In the genomic region with DNA sequence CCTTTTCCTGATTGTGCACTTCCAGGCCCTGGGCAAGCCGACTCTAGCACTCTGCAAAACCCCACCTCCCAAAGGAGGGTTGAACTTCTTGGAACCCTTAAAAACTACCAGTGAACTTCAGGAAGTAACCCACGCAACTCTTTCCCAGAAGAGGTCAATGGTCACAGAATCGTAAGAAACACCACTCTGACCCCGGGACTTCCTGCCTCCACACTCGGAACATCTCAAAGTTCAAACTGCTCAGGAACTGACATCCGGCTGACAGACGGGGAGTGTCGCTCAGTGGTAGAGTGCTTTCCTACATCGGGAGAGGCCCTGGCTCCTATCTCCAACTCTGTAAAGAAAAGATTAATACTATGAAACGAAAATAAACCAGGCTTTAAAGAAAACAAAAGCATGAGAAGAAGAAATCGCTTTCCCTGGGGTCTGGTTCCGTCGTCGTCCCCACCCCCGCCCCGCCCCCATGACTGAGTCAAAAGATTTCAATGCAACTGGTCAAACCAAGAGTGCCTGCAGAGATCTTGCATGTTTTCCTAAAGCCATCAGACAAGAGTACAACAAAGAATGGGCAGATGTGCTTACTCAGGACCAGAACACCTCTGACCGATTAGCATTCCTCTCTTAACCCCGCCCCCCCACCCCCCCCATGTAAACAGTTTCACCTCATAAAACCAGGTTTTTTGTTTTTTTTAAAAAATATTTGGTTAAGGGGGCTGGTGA, we compare ENCODE assay signal across 8 mouse cellular contexts. TPM values are rescaled to one million over a fixed set of nuclear protein-coding genes. Genes with fewer than 3 reads are reported as not detected.
DNase-seq lines count a peak whose midpoint lies in the region; ATAC-seq and TF ChIP-seq lines count a peak whose summit lies in the region.

No protein-coding gene starts in this region.

- no peak for TF ChIP-seq CTCF in brain, embryonic 14.5 days (IDR thresholded peaks at IDR 0.05; ENCODE audit: borderline replicate concordance, extremely low read depth, insufficient read depth, insufficient read length)
- TF ChIP-seq CTCF in olfactory bulb, adult 2 months (IDR thresholded peaks at IDR 0.05; ENCODE audit: insufficient read depth, low read depth, low read length) = no peak

- WGBS in limb, embryonic 13.5 days = 39% methylated on average over 18 of the region's 18 CpGs
- 37% methylated on average over 18 of the region's 18 CpGs for WGBS in olfactory bulb, adult 2 months

- H3K9ac ChIP-seq in limb, embryonic 13.5 days = no peak overlapping the region

- intact Hi-C loops in heart, postnatal 14 days (cut with DNase I) = no loop called here

- no peaks in the 10 kb centered on the region for H3K36me3 ChIP-seq in limb, embryonic 13.5 days

- no peak overlapping the region for H3K27ac ChIP-seq in limb, embryonic 13.5 days
- no peak overlapping the region for H3K27ac ChIP-seq in olfactory bulb, adult 2 months (ENCODE audit: insufficient read depth, low read depth, low read length)

- no peak for ATAC-seq in limb, embryonic 13.5 days (ENCODE audit: low FRiP score, low read depth)

- no peaks in the 10 kb centered on the region for H3K9me3 ChIP-seq in limb, embryonic 13.5 days

- H3K4me1 ChIP-seq in limb, embryonic 13.5 days = no peaks in the 10 kb centered on the region
- H3K4me1 ChIP-seq in olfactory bulb, adult 2 months (ENCODE audit: control insufficient read depth, insufficient read depth, low read length) = peaks cover 3% of the 10 kb centered on the region; the same call in 1 of the 2 replicates

- peak; percentile 51 to 88 for DNase-seq in adrenal gland, adult (ENCODE audit: inconsistent age in 2 of 2, low spot score in 1 of 2)
- no peak for DNase-seq in adrenal gland, adult 18-20 months (ENCODE audit: low spot score in 2 of 2)
- DNase-seq in brain, embryonic 14.5 days (ENCODE audit: low read depth) = peak; percentile 15
- DNase-seq in heart, postnatal 14 days = peak; percentile 31 to 45
- DNase-seq in cerebellum, postnatal 14 days = no peak
- no peak for DNase-seq in right cerebral cortex, postnatal 14 days

- H3K4me3 ChIP-seq in limb, embryonic 13.5 days = no peak overlapping the region
- H3K4me3 ChIP-seq in olfactory bulb, adult 2 months (ENCODE audit: insufficient read depth, low read depth, low read length) = 0 out of 2 replicates have a peak overlapping the region, but pooled peaks have one; percentile 17

- no peaks in the 10 kb centered on the region for H3K27me3 ChIP-seq in limb, embryonic 13.5 days

- peak overlapping the region; percentile 32; the same call in 1 of the 2 replicates for H3K4me2 ChIP-seq in limb, embryonic 13.5 days (replicated peaks)

- TF ChIP-seq POLR2A in brain, embryonic 14.5 days (IDR thresholded peaks at IDR 0.05; ENCODE audit: borderline replicate concordance, extremely low read depth, insufficient read depth, insufficient read length, poor library complexity, severe bottlenecking) = no peak
- TF ChIP-seq POLR2A in olfactory bulb, adult 2 months (IDR thresholded peaks at IDR 0.05; ENCODE audit: insufficient read depth, low read depth, low read length) = no peak

RNA-seq across cellular contexts. Expression of gene Xbp1, which starts 14.4 kb away (rescaled TPM):
- total RNA-seq in adrenal gland, adult 18-20 months (2021) = 100 to 1,000 TPM; 144 to 206 TPM
- 57.8 and 60.8 TPM in 2 replicates for polyA plus RNA-seq in brain, embryonic 14.5 days (2012; rRNA removed)
- total RNA-seq in heart, postnatal 14 days (2021) = 10 to 100 TPM; 50.8 to 65.3 TPM
- 155 and 177 TPM in 2 replicates for polyA plus RNA-seq in limb, embryonic 13.5 days (2015; fragmentation: Nextera tagmentation; extraction: Ambion mirVana)
- not detected in 2 replicates for polyA plus RNA-seq in olfactory bulb, adult 2 months (2012; ENCODE audit: insufficient read depth, insufficient read length, low replicate concordance, missing spikeins)

RNA-seq across cellular contexts. Expression of gene Ccdc117, which starts 36.0 kb away (rescaled TPM):
- 10 to 100 TPM; 37.8 to 47.4 TPM for total RNA-seq in adrenal gland, adult 18-20 months (2021)
- 13.9 and 14.6 TPM in 2 replicates for polyA plus RNA-seq in brain, embryonic 14.5 days (2012; rRNA removed)
- 10 to 100 TPM; 17.6 to 20.5 TPM for total RNA-seq in heart, postnatal 14 days (2021)
- 18.9 and 21.7 TPM in 2 replicates for polyA plus RNA-seq in limb, embryonic 13.5 days (2015; fragmentation: Nextera tagmentation; extraction: Ambion mirVana)
- not detected in 2 replicates for polyA plus RNA-seq in olfactory bulb, adult 2 months (2012; ENCODE audit: insufficient read depth, insufficient read length, low replicate concordance, missing spikeins)

Comparison
In these comparisons a context has a peak if more than half of its experiments do, and no peak if none do; other contexts are left out.
1. DNase-seq: peak in adrenal gland, adult (2 of 2), brain, embryonic 14.5 days (single experiment) and heart, postnatal 14 days (2 of 2); none in adrenal gland, adult 18-20 months (0 of 2), cerebellum, postnatal 14 days (0 of 2) and right cerebral cortex, postnatal 14 days (single experiment).
2. RNA of gene Ccdc117, which starts 36.0 kb away (polyA plus RNA-seq): 18.9 to 21.7 TPM in limb, embryonic 13.5 days and 13.9 to 14.6 TPM in brain, embryonic 14.5 days; not detected in olfactory bulb, adult 2 months; every median in the first group is over 10 times any median in the second.